Mouse (Mus musculus) gastrocnemius, adult 18-20 months (tissue): ENCODE data around the gene Limch1. TPM values are rescaled to one million over a fixed set of nuclear protein-coding genes. Genes with fewer than 3 reads are reported as not detected.

Experiments used
- DNase-seq: peaks from one replicate; pipeline ENCODE4 v3.0.0; 2021; ENCODE audit warnings: low spot score
- total RNA-seq, 2 experiments: library from RNA; stranded (reverse); gene quantifications; 2 replicates each; pipeline ENCODE4 v1.2.3; 2021

Limch1 gene
- total RNA-seq, 2 experiments from 2014 or later: 111 to 119 TPM

DNA sequence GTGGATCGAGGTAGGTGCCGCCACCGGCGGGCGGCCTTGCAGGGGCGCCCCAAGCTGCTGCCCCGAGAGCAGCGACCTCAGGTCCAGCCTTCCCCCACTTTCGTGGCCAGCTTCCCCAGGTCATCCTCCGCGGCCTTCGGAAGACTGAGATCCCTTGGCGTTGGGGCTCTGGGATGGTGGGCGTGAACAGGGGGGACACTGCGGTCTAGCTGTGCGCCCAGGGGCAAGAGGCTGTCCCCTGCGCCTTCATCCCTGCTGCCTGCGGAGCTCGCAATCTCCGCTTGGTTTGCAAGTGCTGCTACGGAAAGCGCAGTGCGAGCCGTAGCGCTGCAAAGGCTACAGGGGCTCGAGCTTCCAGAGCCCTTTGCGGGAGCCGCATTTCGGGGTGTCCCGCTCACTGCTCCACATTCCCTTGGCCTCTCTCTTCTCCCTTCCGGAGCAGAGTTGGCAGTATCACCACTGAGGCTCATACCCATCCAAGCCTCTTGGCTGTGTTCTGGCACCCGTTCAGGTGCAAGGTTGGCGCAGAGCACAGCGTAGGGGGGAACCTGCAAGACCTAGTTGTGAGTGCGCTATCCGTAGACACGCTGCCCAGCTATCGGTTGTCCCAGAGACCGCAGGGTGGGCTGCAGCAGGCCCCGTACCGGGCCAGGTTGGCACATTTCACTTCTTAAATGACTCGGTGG lies 512 bp downstream of the Limch1 start:
- peak; percentile 53 for DNase-seq

- DNase-seq: no peak
Observed at GRCm38 (mm10) chr5:66746761-66747160, 1.1 kb downstream of the Limch1 start.

GRCm38 (mm10) chr5:66747761-66748430 lies 2.3 kb downstream of the Limch1 start:
- no peak for DNase-seq

DNA sequence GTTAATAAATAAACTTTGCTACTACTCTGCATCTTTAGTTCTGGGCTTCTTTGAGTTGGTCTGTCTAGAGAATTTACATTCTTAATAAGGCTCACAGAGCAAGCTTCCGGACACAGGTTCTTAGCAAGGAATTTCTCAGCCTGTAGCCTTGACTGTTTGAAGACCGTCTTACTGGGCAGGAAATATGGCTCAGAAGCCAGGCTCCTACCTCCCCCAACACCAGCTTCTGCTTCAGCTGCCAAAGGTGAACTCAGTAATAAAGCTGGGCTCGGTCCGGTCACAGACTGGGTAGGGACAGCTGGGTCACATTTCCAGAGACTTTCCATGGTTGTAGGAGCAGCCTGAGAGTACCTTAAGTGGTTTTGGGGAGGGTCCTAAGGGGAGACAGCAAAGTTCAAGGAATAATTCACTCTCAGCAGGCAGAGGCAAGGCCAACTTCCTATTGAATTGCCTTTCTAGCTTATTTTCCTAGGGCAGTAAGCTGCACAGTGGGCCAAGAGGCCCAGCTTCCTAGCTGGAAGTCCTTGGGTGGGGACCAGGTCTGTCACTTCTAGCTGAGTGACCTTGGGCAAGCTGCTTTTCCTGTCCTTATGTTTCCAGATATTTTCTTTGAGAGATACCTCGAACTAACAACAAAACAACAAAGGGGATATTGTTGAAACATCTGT lies 3.0 kb downstream of the Limch1 start:
- no peak for DNase-seq

DNA sequence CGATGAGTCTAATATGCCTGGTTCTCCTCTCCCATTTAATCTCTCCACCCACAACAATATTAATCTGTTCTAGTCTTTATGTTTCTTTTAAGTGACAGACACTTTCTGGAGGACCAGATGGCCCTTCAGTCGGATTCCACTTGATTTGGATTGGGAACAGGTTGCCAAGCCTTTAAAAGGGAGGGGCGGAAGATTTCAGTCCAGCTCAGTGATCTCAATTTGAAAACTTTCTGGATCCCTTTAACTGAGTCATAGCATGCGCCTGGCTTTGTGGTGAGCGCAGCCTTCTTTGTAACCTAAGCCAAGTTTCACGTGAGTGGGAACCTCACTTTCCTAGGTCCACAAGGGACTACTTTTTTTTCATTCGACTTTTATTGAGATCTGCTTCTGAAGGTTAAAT lies 5.0 kb downstream of the Limch1 start:
- peak; percentile 33 for DNase-seq

- no peak for DNase-seq
Observed at GRCm38 (mm10) chr5:66751332-66751980, 5.8 kb downstream of the Limch1 start.

GRCm38 (mm10) chr5:66753620-66754019 lies 8.0 kb downstream of the Limch1 start:
- DNase-seq: no peak

- DNase-seq: no peak
Observed at GRCm38 (mm10) chr5:66756821-66757705, 11.4 kb downstream of the Limch1 start.

GRCm38 (mm10) chr5:66757706-66758237 lies 12.1 kb downstream of the Limch1 start:
- no peak for DNase-seq

DNA sequence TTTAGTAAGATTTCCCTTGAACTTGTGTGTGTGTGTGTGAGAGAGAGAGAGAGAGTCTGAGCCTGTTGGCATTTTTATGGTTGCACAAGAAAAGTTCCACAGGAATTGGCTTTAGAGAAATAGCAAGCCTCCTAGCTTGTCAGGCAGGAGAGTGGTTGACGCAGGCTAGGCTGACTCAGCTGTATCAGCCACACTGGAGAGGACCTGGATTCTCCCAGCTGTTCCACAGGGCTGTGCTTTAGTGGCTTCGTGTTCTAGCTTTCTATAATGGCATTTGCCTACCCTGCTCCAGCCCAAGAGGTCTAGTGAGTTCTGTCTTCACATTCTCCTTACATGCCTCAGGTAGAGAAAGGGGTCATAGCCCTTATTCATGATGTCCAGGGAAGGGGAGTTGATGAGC lies 13.7 kb downstream of the Limch1 start:
- DNase-seq: no peak

- DNase-seq: peak; percentile 69
Observed at GRCm38 (mm10) chr5:66760747-66761146, 15.1 kb downstream of the Limch1 start.

DNA sequence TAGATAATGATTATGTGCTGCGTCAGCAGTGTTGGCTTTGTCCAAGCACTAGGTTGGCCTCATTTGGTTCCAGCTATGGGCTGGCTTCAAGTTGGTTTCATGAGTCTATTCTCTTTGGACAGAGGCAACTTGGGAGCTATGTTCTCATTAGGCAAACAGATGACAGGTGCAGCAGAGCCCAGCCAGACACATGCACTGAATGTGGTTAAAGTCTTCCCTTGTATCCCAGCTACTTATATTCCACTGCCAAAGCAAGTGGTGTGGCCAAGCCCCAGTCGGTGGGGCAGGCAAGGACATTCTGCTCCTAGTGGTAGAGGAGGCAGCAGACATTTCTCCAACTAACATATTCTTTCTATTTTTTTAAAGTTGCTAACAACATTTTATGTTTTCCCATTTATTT lies 16.4 kb downstream of the Limch1 start:
- DNase-seq: peak; percentile 64

- DNase-seq: no peak
Observed at GRCm38 (mm10) chr5:66764129-66764528, 18.5 kb downstream of the Limch1 start.

DNA sequence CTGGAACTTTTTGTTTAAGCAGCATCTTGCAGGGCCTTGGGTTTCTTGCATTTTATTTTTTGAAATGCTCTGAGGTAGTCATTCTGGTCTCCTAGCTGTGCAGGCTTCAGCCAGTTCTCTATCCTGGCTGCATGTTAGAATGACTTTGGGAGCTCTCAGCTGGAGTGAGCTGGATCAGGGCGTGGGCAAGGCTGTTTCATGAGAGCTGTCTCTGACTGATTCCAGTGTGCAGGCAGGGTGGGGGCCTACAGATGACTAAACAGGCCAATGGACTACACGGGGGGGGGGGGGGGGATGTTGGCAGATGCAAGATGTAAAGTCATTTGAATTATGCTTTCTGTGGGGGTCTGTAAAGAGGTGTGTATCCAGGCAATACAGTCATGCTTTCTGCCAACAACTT lies 20.3 kb downstream of the Limch1 start:
- DNase-seq: no peak

DNA sequence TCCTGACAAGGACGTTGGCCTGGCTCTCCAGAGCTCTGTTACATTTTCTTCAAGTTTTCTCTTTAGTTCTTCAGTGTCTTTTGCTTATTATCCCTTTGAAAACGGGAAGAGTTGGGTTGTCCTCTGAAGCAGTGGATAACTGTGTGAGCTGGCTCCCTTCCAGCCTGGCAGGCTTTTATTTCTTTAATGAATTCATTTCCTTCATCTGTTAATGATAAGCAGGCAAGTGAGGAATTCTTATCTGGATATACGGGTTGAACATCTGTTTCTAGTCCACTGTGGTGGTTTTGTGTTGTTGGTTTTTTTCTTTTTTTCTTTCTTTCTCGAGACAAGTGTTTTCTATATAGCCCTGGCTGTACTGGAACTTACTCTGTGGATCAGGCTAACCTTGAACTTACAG lies 22.4 kb downstream of the Limch1 start:
- no peak for DNase-seq

GRCm38 (mm10) chr5:66769070-66769469 lies 23.4 kb downstream of the Limch1 start:
- DNase-seq: no peak

GRCm38 (mm10) chr5:66769558-66769957 lies 23.9 kb downstream of the Limch1 start:
- no peak for DNase-seq

DNA sequence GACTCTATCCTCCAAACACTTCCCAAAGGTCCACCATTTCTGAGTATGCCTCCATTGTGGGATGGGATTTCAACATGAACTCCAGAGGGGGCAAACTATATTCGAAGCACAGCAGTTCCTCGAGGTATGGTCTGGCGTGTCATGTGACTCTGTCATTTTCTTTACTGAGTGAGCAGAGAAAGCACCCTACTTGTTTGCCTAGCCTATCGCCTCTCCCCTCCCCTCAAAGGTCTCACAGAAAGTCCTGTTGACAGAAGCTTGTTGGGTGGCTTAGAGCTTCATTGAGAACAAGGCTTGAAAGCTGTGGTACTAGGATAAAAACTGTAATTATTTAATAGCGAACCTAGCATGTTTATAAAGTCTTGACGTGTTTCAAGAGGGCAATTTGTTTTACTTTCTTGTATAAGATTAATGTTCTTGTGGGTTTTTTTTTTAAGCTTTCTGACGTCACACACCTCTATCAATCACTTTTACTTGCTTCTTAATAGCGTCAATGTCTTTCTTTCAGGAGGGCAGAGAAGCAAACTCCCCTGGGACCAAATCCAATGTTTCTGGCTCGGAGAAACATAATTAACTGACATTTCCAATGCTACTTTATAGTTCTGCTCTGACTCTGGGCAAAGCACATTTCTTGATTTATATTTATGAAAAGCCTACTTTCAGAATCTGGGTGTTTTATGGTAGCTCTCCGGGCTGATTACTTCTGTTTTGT lies 32.5 kb downstream of the Limch1 start:
- DNase-seq: no peak

DNA sequence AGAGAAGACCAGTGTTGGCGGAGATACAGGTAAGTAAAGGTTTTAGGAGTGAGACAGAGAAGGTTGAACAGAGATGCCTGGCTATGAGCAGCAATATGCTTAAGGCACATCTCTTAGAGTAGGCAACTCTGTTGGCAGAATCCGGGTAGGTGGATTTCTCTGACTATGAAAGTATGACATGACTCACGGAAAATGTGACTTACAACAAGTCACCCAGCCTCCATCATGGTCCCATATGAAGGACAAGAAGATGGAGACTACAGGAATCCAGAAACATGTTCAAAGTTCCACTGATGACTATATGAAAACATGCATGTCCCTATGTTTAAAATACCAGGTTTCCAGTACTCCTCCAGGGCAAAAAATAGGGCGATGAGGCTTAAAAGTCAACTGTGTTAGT lies 34.7 kb downstream of the Limch1 start:
- DNase-seq: no peak

DNA sequence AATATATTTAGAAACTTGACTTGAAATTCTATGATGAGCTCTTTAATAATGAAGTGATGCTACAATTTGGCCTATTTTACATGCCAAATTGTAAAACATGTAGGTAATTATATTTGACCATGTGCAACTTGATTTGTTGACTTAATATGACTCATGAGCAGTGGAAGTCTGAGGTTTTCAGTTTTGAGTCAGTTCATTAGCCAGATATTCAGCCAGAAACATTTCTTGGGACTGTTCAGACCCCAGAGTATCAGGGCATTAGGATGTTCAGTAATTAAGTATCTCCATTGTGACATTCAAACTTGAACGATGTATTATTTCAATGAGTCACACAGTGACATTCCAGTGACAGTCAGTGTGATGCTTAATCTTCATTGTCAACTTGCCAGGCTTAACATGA lies 35.9 kb downstream of the Limch1 start:
- DNase-seq: no peak
